In the genomic region with DNA sequence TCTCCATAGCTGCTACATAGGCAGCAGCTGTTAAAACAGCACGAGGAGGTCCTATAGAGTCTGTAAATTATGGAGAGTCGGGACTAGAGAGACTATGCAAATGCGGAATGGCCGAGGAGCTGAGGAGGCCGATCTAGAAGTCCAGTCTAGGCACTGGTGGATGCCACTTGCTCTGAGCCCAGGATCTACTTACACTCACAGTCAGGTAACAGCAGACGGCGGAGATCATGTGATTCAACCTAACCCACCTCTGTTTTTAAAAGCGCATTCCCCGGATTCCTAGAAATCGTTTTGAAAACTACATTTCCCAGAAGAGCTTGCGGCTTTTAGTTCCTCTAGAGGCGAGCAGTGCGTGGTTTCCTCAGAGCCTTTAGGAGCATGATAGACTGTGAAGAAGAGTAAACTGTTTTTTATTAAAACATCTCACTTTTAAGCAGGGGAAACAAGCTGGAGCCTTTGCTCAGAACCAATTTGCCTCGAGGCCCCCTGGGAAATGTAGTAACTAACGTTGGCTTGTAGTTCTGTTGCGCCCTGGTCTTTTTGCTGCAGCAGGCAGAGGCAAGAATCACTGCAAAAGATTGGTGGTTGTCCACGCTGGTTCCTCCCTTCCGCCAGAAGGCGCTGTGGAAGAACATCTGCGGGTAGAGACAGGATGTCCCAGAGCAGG, we compare ENCODE assay signal across 8 mouse cellular contexts.
DNase-seq lines count a peak whose midpoint lies in the region; ATAC-seq and TF ChIP-seq lines count a peak whose summit lies in the region.

No protein-coding gene starts in this region.

- DNase-seq in cerebellum, adult 18-20 months = peak; percentile 71 to 76
- DNase-seq in forelimb bud, embryonic 11.5 days (ENCODE audit: low read depth, low spot score) = peak; percentile 71
- DNase-seq in heart, postnatal 36 days = peak; percentile 67 to 70
- peak; percentile 83 for DNase-seq in layer of hippocampus, adult 11-12 months (ENCODE audit: low spot score)
- DNase-seq in thymus, adult 2 months = peak; percentile 34

- TF ChIP-seq EP300 in ES-Bruce4 (IDR thresholded peaks at IDR 0.05; ENCODE audit: insufficient read depth, low read depth, low read length) = no peak

- peak overlapping the region; percentile 57 for H3K4me2 ChIP-seq in liver, embryonic 16.5 days (ENCODE audit: low read depth, low read length)
- peak overlapping the region; percentile 66 for H3K4me2 ChIP-seq in neural tube, embryonic 14.5 days (ENCODE audit: low read depth, low read length)

- intact Hi-C loops in heart, postnatal 36 days (cut with DNase I) = loop anchor here (5.0 kb wide), 2 partner anchors 70 to 85 kb away; a partner anchor contains a TSS

- peak overlapping the region; percentile 23 for H3K9ac ChIP-seq in ES-Bruce4 (ENCODE audit: low read depth, poor library complexity, severe bottlenecking)
- no peak overlapping the region for H3K9ac ChIP-seq in liver, embryonic 16.5 days (ENCODE audit: low read depth, low read length)
- H3K9ac ChIP-seq in neural tube, embryonic 14.5 days (replicated peaks; ENCODE audit: low read depth, low read length) = peak overlapping the region; percentile 54

- peak overlapping the region; percentile 83 for H3K27ac ChIP-seq in ES-Bruce4 (ENCODE audit: insufficient read depth, low read length)
- H3K27ac ChIP-seq in liver, embryonic 16.5 days (ENCODE audit: low read length) = no peak overlapping the region
- H3K27ac ChIP-seq in neural tube, embryonic 14.5 days (ENCODE audit: low read depth, low read length) = peak overlapping the region; percentile 72; the same call in 1 of the 2 replicates
- H3K27ac ChIP-seq in thymus, adult 2 months (ENCODE audit: control insufficient read depth, insufficient read depth, low read length) = no peak overlapping the region

- ATAC-seq in liver, embryonic 16.5 days (ENCODE audit: low read depth) = peak; percentile 55; the same call in 1 of the 2 replicates
- ATAC-seq in neural tube, embryonic 14.5 days (ENCODE audit: low read depth) = peak; percentile 82

- 3% methylated on average over 20 of the region's 20 CpGs for WGBS in liver, embryonic 16.5 days (ENCODE audit: insufficient replicate concordance)
- WGBS in neural tube, embryonic 14.5 days = 3% methylated on average over 20 of the region's 20 CpGs
- WGBS in thymus, adult 2 months = 4% methylated on average over 20 of the region's 20 CpGs

- no peaks in the 10 kb centered on the region for H3K27me3 ChIP-seq in ES-Bruce4 (ENCODE audit: control insufficient read depth, insufficient read depth, low read length, poor library complexity, severe bottlenecking)
- no peaks in the 10 kb centered on the region for H3K27me3 ChIP-seq in liver, embryonic 16.5 days (ENCODE audit: control insufficient read depth, insufficient read depth, low read depth, low read length)
- no peaks in the 10 kb centered on the region for H3K27me3 ChIP-seq in neural tube, embryonic 14.5 days (ENCODE audit: control insufficient read depth, insufficient read depth, low read length)
- no peaks in the 10 kb centered on the region for H3K27me3 ChIP-seq in thymus, adult 2 months (ENCODE audit: control insufficient read depth, insufficient read depth, low read length)

- no peaks in the 10 kb centered on the region for H3K36me3 ChIP-seq in ES-Bruce4 (ENCODE audit: control insufficient read depth, insufficient read depth, low read length, poor library complexity, severe bottlenecking)
- no peaks in the 10 kb centered on the region for H3K36me3 ChIP-seq in liver, embryonic 16.5 days (ENCODE audit: control insufficient read depth, insufficient read depth)
- H3K36me3 ChIP-seq in neural tube, embryonic 14.5 days (ENCODE audit: control insufficient read depth, insufficient read depth, low read length) = no peaks in the 10 kb centered on the region
- no peaks in the 10 kb centered on the region for H3K36me3 ChIP-seq in thymus, adult 2 months (ENCODE audit: control insufficient read depth, insufficient read depth, low read length)

- no peaks in the 10 kb centered on the region for H3K4me1 ChIP-seq in ES-Bruce4 (ENCODE audit: control insufficient read depth, insufficient read depth, low read length)
- no peaks in the 10 kb centered on the region for H3K4me1 ChIP-seq in liver, embryonic 16.5 days (ENCODE audit: control insufficient read depth, low read depth, low read length)
- H3K4me1 ChIP-seq in neural tube, embryonic 14.5 days (ENCODE audit: control insufficient read depth, insufficient read depth, low read length) = 0 out of 2 replicates have a peak, but pooled peaks cover 7% of the 10 kb centered on the region
- no peaks in the 10 kb centered on the region for H3K4me1 ChIP-seq in thymus, adult 2 months (replicated peaks; ENCODE audit: control insufficient read depth, insufficient read depth, low read length)

- H3K4me3 ChIP-seq in ES-Bruce4 (ENCODE audit: low read depth, low read length) = peak overlapping the region; percentile 55
- H3K4me3 ChIP-seq in liver, embryonic 16.5 days (ENCODE audit: low read depth, low read length) = peak overlapping the region; percentile 56
- H3K4me3 ChIP-seq in neural tube, embryonic 14.5 days (ENCODE audit: low read depth, low read length) = peak overlapping the region; percentile 38
- no peak overlapping the region for H3K4me3 ChIP-seq in thymus, adult 2 months (ENCODE audit: control insufficient read depth, insufficient read depth, low read length)

- TF ChIP-seq POLR2A in ES-Bruce4 (IDR thresholded peaks at IDR 0.05; ENCODE audit: insufficient read depth, low read length) = no peak
- no peak for TF ChIP-seq POLR2A in thymus, adult 2 months (IDR thresholded peaks at IDR 0.05; ENCODE audit: control insufficient read depth, extremely low read depth, insufficient read depth, low read length, poor library complexity)

- H3K9me3 ChIP-seq in ES-Bruce4 (replicated peaks; ENCODE audit: control insufficient read depth, insufficient read depth, low read length, poor library complexity, severe bottlenecking) = no peaks in the 10 kb centered on the region; the same call in 1 of the 2 replicates
- no peaks in the 10 kb centered on the region for H3K9me3 ChIP-seq in liver, embryonic 16.5 days (replicated peaks; ENCODE audit: control insufficient read depth, low read length)
- H3K9me3 ChIP-seq in neural tube, embryonic 14.5 days (ENCODE audit: control insufficient read depth, low read length) = no peaks in the 10 kb centered on the region

- peak; percentile 75 for TF ChIP-seq CTCF in ES-Bruce4 (IDR thresholded peaks at IDR 0.05; ENCODE audit: low read depth, low read length)
- TF ChIP-seq CTCF in thymus, adult 2 months (IDR thresholded peaks at IDR 0.05; ENCODE audit: borderline replicate concordance, control insufficient read depth, extremely low read depth, insufficient read depth, low read length, poor library complexity) = no peak

Comparison
In these comparisons a context has a peak if more than half of its experiments do, and no peak if none do; other contexts are left out.
1. H3K27ac ChIP-seq: peak in ES-Bruce4 (single experiment) and neural tube, embryonic 14.5 days (single experiment); none in liver, embryonic 16.5 days (single experiment) and thymus, adult 2 months (single experiment).
2. Peak in every context shown above with its lines, with median percentiles within 50 percentile points of each other: DNase-seq.